Mouse (Mus musculus): ENCODE data around the gene Git1. TPM values are rescaled to one million over a fixed set of nuclear protein-coding genes. Genes with fewer than 3 reads are reported as not detected.

The Git1 gene
- polyA plus RNA-seq, 1 experiment, result 53.9 TPM

GRCm38 (mm10) chr11:77532202-77532846 lies 39.0 kb downstream of the Git1 start:
- Histone ChIP-seq H3ac (ENCODE audit: control insufficient read depth, insufficient read length) (no peak overlapping the region), H3K79me2 (ENCODE audit: control insufficient read depth, insufficient read depth) (no peaks in the 10 kb centered on the region), H3K27me3 (ENCODE audit: control insufficient read depth, insufficient read depth, insufficient read length) (no peaks in the 10 kb centered on the region), H3K36me3 (ENCODE audit: control insufficient read depth, insufficient read depth) (peaks cover 18% of the 10 kb centered on the region), H3K4me2 (ENCODE audit: low read depth) (no peak overlapping the region), H3K4me3 (no peak overlapping the region)
- TF ChIP-seq MAX (IDR thresholded peaks at IDR 0.05; ENCODE audit: low read depth) (no peak), E2F4 (IDR thresholded peaks at IDR 0.05; ENCODE audit: insufficient read depth) (no peak), REST (IDR thresholded peaks at IDR 0.05; ENCODE audit: insufficient read depth, insufficient read length) (no peak), MYOG (IDR thresholded peaks at IDR 0.05; ENCODE audit: control insufficient read depth in 1 of 3, insufficient read depth in 1 of 3, insufficient read length in 2 of 3, low read depth in 2 of 3) (no peak), TCF3 (IDR thresholded peaks at IDR 0.05; ENCODE audit: insufficient read length, low read depth) (no peak)

GRCm38 (mm10) chr11:77545261-77545660 lies 51.9 kb downstream of the Git1 start:
- TF ChIP-seq USF1 (IDR thresholded peaks at IDR 0.05; ENCODE audit: low read depth), result no peak
- no peak for TF ChIP-seq E2F4 (IDR thresholded peaks at IDR 0.05; ENCODE audit: insufficient read depth)
- TF ChIP-seq POLR2A (IDR thresholded peaks at IDR 0.05; ENCODE audit: insufficient read length, low read depth), result no peak
- TF ChIP-seq REST (IDR thresholded peaks at IDR 0.05; ENCODE audit: insufficient read depth, insufficient read length), result no peak
- TF ChIP-seq SRF (IDR thresholded peaks at IDR 0.05; ENCODE audit: control insufficient read depth, insufficient read length, low read depth), result no peak
- TF ChIP-seq MYOG (IDR thresholded peaks at IDR 0.05; ENCODE audit: control insufficient read depth in 1 of 3, insufficient read depth in 1 of 3, insufficient read length in 2 of 3, low read depth in 2 of 3), result no peak
- no peak for TF ChIP-seq MYOD1 (IDR thresholded peaks at IDR 0.05; ENCODE audit: control insufficient read depth in 1 of 3, insufficient read length in 2 of 3, low read depth in 2 of 3)
- no peak for TF ChIP-seq MAX (IDR thresholded peaks at IDR 0.05; ENCODE audit: low read depth)
- no peak for TF ChIP-seq TCF12 (IDR thresholded peaks at IDR 0.05; ENCODE audit: insufficient read depth, poor library complexity, severe bottlenecking)
- TF ChIP-seq CEBPB (IDR thresholded peaks at IDR 0.05; ENCODE audit: insufficient read depth, poor library complexity, severe bottlenecking), result no peak
- TF ChIP-seq TCF3 (IDR thresholded peaks at IDR 0.05; ENCODE audit: insufficient read length, low read depth), result no peak
- no peak for TF ChIP-seq POLR2AphosphoS2 (IDR thresholded peaks at IDR 0.05; ENCODE audit: insufficient read length, low read depth)
- H3K27me3 ChIP-seq (ENCODE audit: control insufficient read depth, insufficient read depth, insufficient read length), result no peaks in the 10 kb centered on the region
- H3ac ChIP-seq (ENCODE audit: control insufficient read depth, insufficient read length), result no peak overlapping the region
- H3K4me3 ChIP-seq, result no peak overlapping the region
- no peak overlapping the region for H3K4me2 ChIP-seq (ENCODE audit: low read depth)
- no peaks in the 10 kb centered on the region for H3K79me2 ChIP-seq (ENCODE audit: control insufficient read depth, insufficient read depth)
- H3K36me3 ChIP-seq (ENCODE audit: control insufficient read depth, insufficient read depth), result peaks cover 77% of the 10 kb centered on the region

Other genes with a start within 250 kb of the Git1 start
- gene Coro6, start 31.2 kb upstream of the Git1 start, polyA plus RNA-seq (2012; fragmentation: generic; extraction: Trizol), result 50.6 TPM
- 46.0 TPM for gene Ankrd13b, start 3.9 kb upstream of the Git1 start, polyA plus RNA-seq (2012; fragmentation: generic; extraction: Trizol)
- 1.4 TPM for gene Abhd15, start 21.6 kb downstream of the Git1 start, polyA plus RNA-seq (2012; fragmentation: generic; extraction: Trizol)
- gene Trp53i13, start 22.4 kb downstream of the Git1 start, polyA plus RNA-seq (2012; fragmentation: generic; extraction: Trizol), result 23.7 TPM
- gene Gm10392, start 25.6 kb downstream of the Git1 start, polyA plus RNA-seq (2012; fragmentation: generic; extraction: Trizol), result not detected
- gene Taok1, start 114.3 kb downstream of the Git1 start, polyA plus RNA-seq (2012; fragmentation: generic; extraction: Trizol), result 9.2 TPM
- 9.3 TPM for gene Nufip2, start 192.6 kb downstream of the Git1 start, polyA plus RNA-seq (2012; fragmentation: generic; extraction: Trizol)
- not detected for gene Cryba1, start 231.7 kb downstream of the Git1 start, polyA plus RNA-seq (2012; fragmentation: generic; extraction: Trizol)